Mouse (Mus musculus): ENCODE data around the gene Kif26b. TPM values are rescaled to one million over a fixed set of nuclear protein-coding genes. Genes with fewer than 3 reads are reported as not detected.

Gene Kif26b
- polyA plus RNA-seq, 1 experiment from 2014 or later: 2.2 TPM

DNA sequence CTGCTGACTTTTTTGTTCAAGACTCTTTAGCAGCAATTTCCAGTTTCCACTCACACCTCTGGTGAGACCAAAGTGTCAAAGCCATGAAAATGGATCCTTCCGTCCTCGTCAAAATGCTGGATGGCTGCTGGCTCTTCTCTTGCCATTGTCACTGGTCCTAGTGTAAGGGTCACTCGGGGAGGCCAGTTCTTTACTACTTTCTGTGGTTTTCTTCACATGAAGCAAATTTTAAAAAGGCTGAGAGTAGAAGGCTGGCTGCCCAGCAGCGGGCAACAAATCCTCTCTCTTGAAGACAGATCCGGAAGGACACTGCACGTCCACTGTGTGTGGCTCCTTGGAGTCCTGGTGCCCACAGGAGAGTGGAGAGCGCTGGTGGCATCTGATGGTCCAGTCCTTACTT lies 265.9 kb downstream of the Kif26b start:
- Histone ChIP-seq H3K27ac (ENCODE audit: low read depth) (no peak overlapping the region), H3K4me1 (ENCODE audit: insufficient read depth) (0 out of 2 replicates have a peak, but pooled peaks cover 4% of the 10 kb centered on the region), H3K27me3 (ENCODE audit: insufficient read depth, low read length) (no peaks in the 10 kb centered on the region), H3K4me2 (no peak overlapping the region), H3K9ac (no peak overlapping the region), H3K9me3 (ENCODE audit: low read depth, low read length) (no peaks in the 10 kb centered on the region), H3K4me3 (ENCODE audit: low read depth, low read length) (no peak overlapping the region), H3K36me3 (ENCODE audit: insufficient read depth) (no peaks in the 10 kb centered on the region)
- no peak for ATAC-seq (ENCODE audit: insufficient read depth)
- no peak for DNase-seq
- 89% methylated on average over 7 of the region's 7 CpGs for WGBS
- no peak for TF ChIP-seq CTCF (IDR thresholded peaks at IDR 0.05; ENCODE audit: low read depth)

DNA sequence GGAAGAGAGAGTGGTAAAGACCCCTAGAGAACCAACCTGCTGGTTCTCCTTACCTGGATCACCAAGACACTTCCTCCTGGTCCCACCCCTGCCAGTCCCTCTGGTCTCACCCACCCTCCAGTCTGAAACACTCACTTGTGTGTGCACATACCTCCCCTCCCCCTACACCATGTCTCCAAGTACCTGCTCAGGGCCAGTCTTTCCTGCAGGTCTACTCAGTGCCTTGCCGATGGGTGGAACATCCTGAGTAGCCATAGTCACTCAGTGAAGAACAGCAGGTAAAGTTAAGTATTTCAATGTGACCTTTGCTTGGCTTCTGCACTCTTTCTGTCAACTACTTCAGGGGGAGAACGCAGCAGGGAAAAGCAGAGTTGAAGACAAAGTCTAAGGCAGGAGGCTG lies 268.5 kb downstream of the Kif26b start:
- no peaks in the 10 kb centered on the region for H3K9me3 ChIP-seq (ENCODE audit: low read depth, low read length)
- no peak overlapping the region for H3K4me3 ChIP-seq (ENCODE audit: low read depth, low read length)
- H3K9ac ChIP-seq: no peak overlapping the region
- ATAC-seq (ENCODE audit: insufficient read depth) (no peak), DNase-seq (no peak)
- no peaks in the 10 kb centered on the region for H3K36me3 ChIP-seq (ENCODE audit: insufficient read depth)
- no peak overlapping the region for H3K4me2 ChIP-seq
- no peaks in the 10 kb centered on the region for H3K4me1 ChIP-seq (ENCODE audit: insufficient read depth)
- H3K27ac ChIP-seq (ENCODE audit: low read depth): no peak overlapping the region
- no peaks in the 10 kb centered on the region for H3K27me3 ChIP-seq (ENCODE audit: insufficient read depth, low read length)
- WGBS: 54% methylated on average over 2 of the region's 2 CpGs
- no peak for TF ChIP-seq CTCF (IDR thresholded peaks at IDR 0.05; ENCODE audit: low read depth)

DNA sequence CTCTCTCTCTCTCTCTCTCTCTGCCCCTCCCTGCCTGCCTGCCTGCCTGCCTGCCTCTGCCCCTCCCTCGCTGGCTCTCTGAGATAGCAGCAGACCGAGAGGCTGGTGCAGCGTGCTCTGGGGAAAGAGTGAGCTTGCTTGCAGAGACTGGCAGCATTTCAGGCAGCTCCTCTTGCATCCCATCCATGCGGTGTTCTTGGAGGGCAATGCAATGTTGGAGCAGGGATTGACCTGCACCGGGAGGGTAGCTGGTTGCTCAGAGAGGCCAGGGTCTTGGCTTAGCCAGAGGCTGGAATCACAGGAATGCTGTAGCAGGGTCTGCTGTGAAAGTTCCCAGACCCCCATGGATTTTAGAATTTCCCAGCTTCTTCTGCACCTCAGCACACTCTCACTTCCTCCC lies 269.4 kb downstream of the Kif26b start:
- Histone ChIP-seq H3K36me3 (ENCODE audit: insufficient read depth) (no peaks in the 10 kb centered on the region), H3K4me3 (ENCODE audit: low read depth, low read length) (no peak overlapping the region), H3K9me3 (ENCODE audit: low read depth, low read length) (no peaks in the 10 kb centered on the region), H3K27me3 (ENCODE audit: insufficient read depth, low read length) (no peaks in the 10 kb centered on the region), H3K4me2 (peak overlapping the region; percentile 6; the same call in 1 of the 2 replicates), H3K27ac (ENCODE audit: low read depth) (no peak overlapping the region), H3K9ac (no peak overlapping the region), H3K4me1 (ENCODE audit: insufficient read depth) (no peaks in the 10 kb centered on the region)
- 2% methylated on average over 5 of the region's 5 CpGs for WGBS
- ATAC-seq (ENCODE audit: insufficient read depth): peak; percentile 71; the same call in 1 of the 2 replicates
- DNase-seq: no peak
- no peak for TF ChIP-seq CTCF (IDR thresholded peaks at IDR 0.05; ENCODE audit: low read depth)

DNA sequence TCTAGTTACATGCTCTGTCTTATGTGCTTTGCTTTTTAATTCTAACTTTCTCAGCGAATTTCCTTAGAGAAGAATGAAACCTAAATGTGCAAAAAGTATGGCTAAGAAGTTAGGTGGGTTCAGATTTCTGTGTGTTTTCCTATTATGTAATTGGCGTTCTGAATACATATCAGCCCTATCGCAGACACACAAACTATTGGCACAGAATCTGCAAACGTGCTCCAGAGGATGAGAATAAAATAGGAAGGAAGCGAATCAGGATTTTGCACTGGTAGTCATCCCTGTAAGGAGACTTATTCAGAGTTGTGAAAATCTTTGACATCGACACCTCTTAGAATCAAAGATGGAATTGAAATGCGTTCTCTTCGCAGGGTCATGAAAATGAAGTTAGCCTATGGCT lies 270.0 kb downstream of the Kif26b start:
- TF ChIP-seq CTCF (IDR thresholded peaks at IDR 0.05; ENCODE audit: low read depth): no peak
- peak overlapping the region; percentile 6; the same call in 1 of the 2 replicates for H3K4me2 ChIP-seq
- no peaks in the 10 kb centered on the region for H3K27me3 ChIP-seq (ENCODE audit: insufficient read depth, low read length)
- no peaks in the 10 kb centered on the region for H3K4me1 ChIP-seq (ENCODE audit: insufficient read depth)
- no peaks in the 10 kb centered on the region for H3K36me3 ChIP-seq (ENCODE audit: insufficient read depth)
- DNase-seq (no peak), ATAC-seq (ENCODE audit: insufficient read depth) (no peak)
- WGBS: 60% methylated on average over 8 of the region's 8 CpGs
- H3K9me3 ChIP-seq (ENCODE audit: low read depth, low read length): no peaks in the 10 kb centered on the region
- H3K4me3 ChIP-seq (ENCODE audit: low read depth, low read length): no peak overlapping the region
- H3K9ac ChIP-seq: no peak overlapping the region
- H3K27ac ChIP-seq (ENCODE audit: low read depth): no peak overlapping the region

DNA sequence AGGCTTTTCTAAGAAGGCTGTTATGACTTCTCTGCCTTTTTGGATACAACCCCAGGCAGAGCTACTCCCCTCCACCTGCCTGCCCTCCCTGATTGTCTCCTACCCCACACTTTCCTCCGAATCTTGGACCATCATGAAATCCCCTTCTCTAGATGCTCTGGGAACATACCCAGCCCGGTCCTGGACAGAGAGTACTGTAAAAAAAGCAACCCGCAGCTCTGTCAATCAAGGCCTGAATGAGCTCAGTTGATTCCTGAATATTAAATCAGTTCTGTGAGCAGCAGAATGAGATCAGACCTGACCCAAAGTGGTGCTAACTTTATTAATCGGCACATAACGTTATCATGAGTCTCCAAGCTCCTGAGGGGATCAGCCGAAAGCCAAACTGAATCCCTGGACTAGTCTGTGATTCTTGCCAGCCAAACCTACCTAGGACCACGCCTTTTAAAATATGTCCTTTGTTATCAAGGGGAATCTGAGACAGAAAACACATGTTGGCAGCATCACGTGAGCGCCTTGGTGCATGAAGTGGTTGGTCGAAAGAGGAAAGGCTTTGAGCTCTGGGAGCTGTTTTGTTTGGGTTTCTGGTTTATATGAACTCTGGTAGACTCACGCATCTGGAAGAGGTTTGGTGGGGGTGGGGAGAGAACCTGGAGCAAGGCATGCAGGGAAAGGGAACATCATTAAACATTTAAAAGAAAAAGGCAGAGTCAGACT lies 271.1 kb downstream of the Kif26b start:
- ATAC-seq (ENCODE audit: insufficient read depth): no peak
- Histone ChIP-seq H3K9me3 (ENCODE audit: low read depth, low read length) (no peaks in the 10 kb centered on the region), H3K27ac (ENCODE audit: low read depth) (no peak overlapping the region), H3K9ac (no peak overlapping the region), H3K4me2 (no peak overlapping the region), H3K4me1 (ENCODE audit: insufficient read depth) (no peaks in the 10 kb centered on the region), H3K27me3 (ENCODE audit: insufficient read depth, low read length) (no peaks in the 10 kb centered on the region), H3K36me3 (ENCODE audit: insufficient read depth) (no peaks in the 10 kb centered on the region), H3K4me3 (ENCODE audit: low read depth, low read length) (no peak overlapping the region)
- 58% methylated on average over 11 of the region's 11 CpGs for WGBS
- no peak for DNase-seq
- TF ChIP-seq CTCF (IDR thresholded peaks at IDR 0.05; ENCODE audit: low read depth): no peak

DNA sequence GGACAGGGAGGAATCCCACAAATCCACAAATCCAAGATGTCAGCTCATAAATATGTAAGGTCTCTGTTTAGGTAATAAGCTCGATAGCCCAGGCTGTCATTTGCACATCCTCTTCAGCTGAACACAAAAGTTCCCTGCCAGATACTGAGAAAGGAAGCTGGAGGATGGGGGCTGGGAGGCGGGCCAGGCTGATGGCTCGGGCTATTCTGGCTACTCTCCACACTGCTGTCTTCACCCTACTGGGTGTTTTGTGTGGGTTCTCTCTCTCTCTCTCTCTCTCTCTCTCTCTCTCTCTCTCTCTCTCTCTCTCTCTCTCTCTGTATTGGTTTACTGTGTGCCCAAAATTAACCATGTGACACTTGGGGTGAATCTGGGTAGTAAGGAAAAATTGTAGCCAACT lies 274.2 kb downstream of the Kif26b start:
- no peak overlapping the region for H3K4me2 ChIP-seq
- ATAC-seq (ENCODE audit: insufficient read depth): peak; percentile 76
- no peak for TF ChIP-seq CTCF (IDR thresholded peaks at IDR 0.05; ENCODE audit: low read depth)
- DNase-seq: peak; percentile 64
- H3K9me3 ChIP-seq (ENCODE audit: low read depth, low read length): no peaks in the 10 kb centered on the region
- no peak overlapping the region for H3K9ac ChIP-seq
- no peaks in the 10 kb centered on the region for H3K36me3 ChIP-seq (ENCODE audit: insufficient read depth)
- H3K27ac ChIP-seq (ENCODE audit: low read depth): no peak overlapping the region
- WGBS: 22% methylated on average over 3 of the region's 3 CpGs
- no peaks in the 10 kb centered on the region for H3K4me1 ChIP-seq (ENCODE audit: insufficient read depth)
- no peak overlapping the region for H3K4me3 ChIP-seq (ENCODE audit: low read depth, low read length)
- H3K27me3 ChIP-seq (ENCODE audit: insufficient read depth, low read length): no peaks in the 10 kb centered on the region

DNA sequence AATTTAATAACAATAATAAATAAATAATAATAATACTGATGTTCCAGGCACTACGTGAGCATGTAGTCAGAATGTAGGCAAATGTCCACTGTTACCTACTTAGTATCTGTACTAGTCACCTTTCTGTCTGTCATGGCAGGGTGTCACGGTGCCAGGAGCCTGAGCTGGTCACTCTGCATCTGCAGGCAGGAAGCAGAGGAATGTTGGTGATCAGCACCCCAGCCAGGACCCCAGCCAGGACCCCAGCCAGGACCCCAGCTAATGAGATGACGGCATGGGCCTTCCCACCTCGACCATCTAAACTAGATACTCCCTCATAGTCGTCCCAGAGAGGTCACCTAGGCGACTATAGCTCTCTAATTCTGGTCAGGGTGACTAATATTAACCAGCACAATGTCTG lies 288.6 kb downstream of the Kif26b start:
- H3K4me2 ChIP-seq: no peak overlapping the region
- no peaks in the 10 kb centered on the region for H3K27me3 ChIP-seq (ENCODE audit: insufficient read depth, low read length)
- ATAC-seq (ENCODE audit: insufficient read depth) (no peak), DNase-seq (no peak)
- no peaks in the 10 kb centered on the region for H3K9me3 ChIP-seq (ENCODE audit: low read depth, low read length)
- H3K36me3 ChIP-seq (ENCODE audit: insufficient read depth): no peaks in the 10 kb centered on the region
- no peak overlapping the region for H3K4me3 ChIP-seq (ENCODE audit: low read depth, low read length)
- TF ChIP-seq CTCF (IDR thresholded peaks at IDR 0.05; ENCODE audit: low read depth): no peak
- no peaks in the 10 kb centered on the region for H3K4me1 ChIP-seq (ENCODE audit: insufficient read depth)
- H3K27ac ChIP-seq (ENCODE audit: low read depth): no peak overlapping the region
- H3K9ac ChIP-seq: no peak overlapping the region
- WGBS: 75% methylated on average over 6 of the region's 6 CpGs
